Mouse (Mus musculus) E14TG2a.4 (cell line): ENCODE data around the gene Arf1.
A peak's percentile ranks its signal among the peaks of the same experiment; 100 is the strongest.

Experiments
- H3K27me3 ChIP-seq: 2 replicates; pipeline ENCODE4 v1.6.1; 2014; ENCODE audit warnings: low read length, control low read depth; ENCODE audit not compliant: insufficient read depth
- H3K36me3 ChIP-seq: 2 replicates; pipeline ENCODE4 v1.6.1; 2014; ENCODE audit warnings: low read length, control low read depth; ENCODE audit not compliant: insufficient read depth
- H3K4me1 ChIP-seq: replicated peaks from 2 replicates; pipeline ENCODE4 v1.6.1; 2014; ENCODE audit warnings: low read depth, low read length, control low read depth
- H3K4me3 ChIP-seq: replicated peaks from 2 replicates; pipeline ENCODE4 v1.5.1; 2014; ENCODE audit warnings: mild to moderate bottlenecking, low read length
- H3K9me3 ChIP-seq: 2 replicates; pipeline ENCODE4 v1.6.1; 2014; ENCODE audit warnings: low read length, control low read depth
- CTCF ChIP-seq: conservative IDR thresholded peaks from 2 replicates; pipeline ENCODE4 v1.5.1; 2014; ENCODE audit warnings: low read length
- NANOG ChIP-seq: IDR thresholded peaks from 2 replicates; pipeline ENCODE4 v1.6.1; 2014; ENCODE audit warnings: borderline replicate concordance, low read length, mixed read lengths
- POU5F1 ChIP-seq: IDR thresholded peaks from 2 replicates; pipeline ENCODE4 v1.6.1; 2014; ENCODE audit warnings: low read length, borderline replicate concordance

Gene Arf1

GRCm38 (mm10) chr11:59228122-59228953 lies at the start of gene Arf1:
Gene Arf1 (minus strand): TSS chr11:59228270.
- TF ChIP-seq NANOG: no peak
- no peak for TF ChIP-seq POU5F1
- no peak for TF ChIP-seq CTCF
- Histone ChIP-seq H3K36me3 (peaks cover 36% of the 10 kb centered on the region), H3K4me1 (peaks cover 56% of the 10 kb centered on the region), H3K9me3 (no peaks in the 10 kb centered on the region), H3K27me3 (no peaks in the 10 kb centered on the region), H3K4me3 (peak within 1 kb of the TSS; percentile 99)

GRCm38 (mm10) chr11:59276877-59277276 lies 48.8 kb upstream of the Arf1 start:
- Histone ChIP-seq H3K27me3 (peaks cover 40% of the 10 kb centered on the region), H3K36me3 (no peaks in the 10 kb centered on the region), H3K4me3 (no peak overlapping the region), H3K4me1 (peaks cover 39% of the 10 kb centered on the region), H3K9me3 (no peaks in the 10 kb centered on the region)
- TF ChIP-seq NANOG: no peak
- TF ChIP-seq CTCF: no peak
- TF ChIP-seq POU5F1: no peak

GRCm38 (mm10) chr11:59274184-59274583 lies 46.1 kb upstream of the Arf1 start:
- peaks cover 29% of the 10 kb centered on the region for H3K4me1 ChIP-seq
- no peaks in the 10 kb centered on the region for H3K9me3 ChIP-seq
- peaks cover 28% of the 10 kb centered on the region for H3K27me3 ChIP-seq
- no peak for TF ChIP-seq CTCF
- no peak for TF ChIP-seq NANOG
- no peak for TF ChIP-seq POU5F1
- no peaks in the 10 kb centered on the region for H3K36me3 ChIP-seq
- no peak overlapping the region for H3K4me3 ChIP-seq

GRCm38 (mm10) chr11:59266727-59267126 lies 38.7 kb upstream of the Arf1 start:
- Histone ChIP-seq H3K9me3 (peaks cover 4% of the 10 kb centered on the region), H3K4me3 (no peak overlapping the region), H3K27me3 (peaks cover 59% of the 10 kb centered on the region), H3K4me1 (peaks cover 38% of the 10 kb centered on the region), H3K36me3 (no peaks in the 10 kb centered on the region)
- TF ChIP-seq CTCF (no peak), NANOG (no peak), POU5F1 (no peak)

GRCm38 (mm10) chr11:59265154-59265813 lies 37.2 kb upstream of the Arf1 start:
- Histone ChIP-seq H3K9me3 (peaks cover 4% of the 10 kb centered on the region), H3K36me3 (no peaks in the 10 kb centered on the region), H3K27me3 (peaks cover 74% of the 10 kb centered on the region), H3K4me1 (peaks cover 34% of the 10 kb centered on the region), H3K4me3 (peak overlapping the region; percentile 77; the same call in 1 of the 2 replicates)
- no peak for TF ChIP-seq NANOG
- no peak for TF ChIP-seq CTCF
- TF ChIP-seq POU5F1: no peak

GRCm38 (mm10) chr11:59264593-59264992 lies 36.5 kb upstream of the Arf1 start:
- Histone ChIP-seq H3K27me3 (peaks cover 79% of the 10 kb centered on the region), H3K9me3 (peaks cover 4% of the 10 kb centered on the region), H3K4me1 (peaks cover 34% of the 10 kb centered on the region), H3K4me3 (peak overlapping the region; percentile 77), H3K36me3 (no peaks in the 10 kb centered on the region)
- TF ChIP-seq NANOG (no peak), POU5F1 (no peak), CTCF (no peak)

GRCm38 (mm10) chr11:59263870-59264563 lies 35.9 kb upstream of the Arf1 start:
- peaks cover 34% of the 10 kb centered on the region for H3K4me1 ChIP-seq
- H3K27me3 ChIP-seq: peaks cover 77% of the 10 kb centered on the region
- TF ChIP-seq NANOG: no peak
- TF ChIP-seq CTCF: no peak
- no peak for TF ChIP-seq POU5F1
- no peaks in the 10 kb centered on the region for H3K36me3 ChIP-seq
- H3K4me3 ChIP-seq: peak overlapping the region; percentile 77
- H3K9me3 ChIP-seq: peaks cover 4% of the 10 kb centered on the region

- no peaks in the 10 kb centered on the region for H3K9me3 ChIP-seq
- no peak for TF ChIP-seq CTCF
- peaks cover 71% of the 10 kb centered on the region for H3K27me3 ChIP-seq
- H3K36me3 ChIP-seq: no peaks in the 10 kb centered on the region
- H3K4me1 ChIP-seq: peaks cover 34% of the 10 kb centered on the region
- no peak overlapping the region for H3K4me3 ChIP-seq
These were observed 34.2 kb upstream of the Arf1 start for GRCm38 (mm10) chr11:59262308-59262707.
